Mouse (Mus musculus) cerebellum, postnatal 10 days (tissue): ENCODE measurements around the gene Icmt.

Experiments
- DNase-seq, 2 experiments: peaks; one replicate each; pipeline ENCODE4 v3.0.0; 2021; ENCODE audit warnings: mixed read lengths in 2 of 2

Icmt gene

GRCm38 (mm10) chr4:152304685-152305084 is 7.7 kb downstream of the Icmt start:
- peak; percentile 77 to 86 for DNase-seq

- DNase-seq = peak in 1 of 2 experiments; percentile 49
Measured at GRCm38 (mm10) chr4:152305991-152306390, 9.0 kb downstream of the Icmt start.

- no peak for DNase-seq
Measured at GRCm38 (mm10) chr4:152307542-152307941, 10.5 kb downstream of the Icmt start.

- DNase-seq = no peak
Measured at GRCm38 (mm10) chr4:152312186-152312585, 15.2 kb downstream of the Icmt start.

- peak in 1 of 2 experiments; percentile 41 for DNase-seq
Measured at GRCm38 (mm10) chr4:152313211-152313632, 16.2 kb downstream of the Icmt start.

GRCm38 (mm10) chr4:152313934-152314333 is 16.9 kb downstream of the Icmt start:
- peak; percentile 74 to 81 for DNase-seq

- DNase-seq = no peak
Measured at GRCm38 (mm10) chr4:152315498-152316213, 18.6 kb downstream of the Icmt start.

GRCm38 (mm10) chr4:152317631-152318033 is 20.6 kb downstream of the Icmt start:
- DNase-seq = peak; percentile 63 to 66

- DNase-seq = peak; percentile 71 to 75
Measured at GRCm38 (mm10) chr4:152318517-152319234, 21.6 kb downstream of the Icmt start, which contains the start of gene Rnf207. Rnf207 (minus strand) TSS chr4:152318993.

GRCm38 (mm10) chr4:152321464-152321863 is 24.4 kb downstream of the Icmt start:
- DNase-seq = no peak

- no peak for DNase-seq
Measured at GRCm38 (mm10) chr4:152324641-152325562, 27.9 kb downstream of the Icmt start.

- peak; percentile 95 to 96 for DNase-seq
Measured at GRCm38 (mm10) chr4:152325574-152326411, 28.8 kb downstream of the Icmt start, which contains the start of gene Rpl22. Rpl22 (plus strand) TSS chr4:152325742.

GRCm38 (mm10) chr4:152326543-152326942 is 29.5 kb downstream of the Icmt start:
- no peak for DNase-seq

GRCm38 (mm10) chr4:152328691-152329090 is 31.7 kb downstream of the Icmt start:
- DNase-seq = peak; percentile 73 to 74

- DNase-seq = peak; percentile 74 to 79
Measured at GRCm38 (mm10) chr4:152332952-152333351, 35.9 kb downstream of the Icmt start.

GRCm38 (mm10) chr4:152333587-152333986 is 36.6 kb downstream of the Icmt start:
- no peak for DNase-seq

GRCm38 (mm10) chr4:152337772-152338171 is 40.7 kb downstream of the Icmt start:
- DNase-seq = peak; percentile 40 to 51

GRCm38 (mm10) chr4:152338419-152339292 is 41.6 kb downstream of the Icmt start, which contains the start of gene Chd5:
Chd5 (plus strand) TSS chr4:152338651.
- DNase-seq = peak; percentile 77 to 79

GRCm38 (mm10) chr4:152339293-152339790 is 42.3 kb downstream of the Icmt start:
- peak in 1 of 2 experiments; percentile 36 for DNase-seq

- DNase-seq = peak in 1 of 2 experiments; percentile 43
Measured at GRCm38 (mm10) chr4:152340584-152341284, 43.7 kb downstream of the Icmt start.
